Mouse (Mus musculus): ENCODE data around the gene C77080.

- TF ChIP-seq CTCF (IDR thresholded peaks at IDR 0.05; ENCODE audit: low read depth, low read length) (no peak), POLR2A (IDR thresholded peaks at IDR 0.05; ENCODE audit: extremely low read depth, insufficient read depth, low read length) (no peak)
Measured at GRCm38 (mm10) chr4:129263225-129264021, 2.2 kb upstream of the C77080 start.
